ENCODE assay signal across 11 mouse cellular contexts in genomic region chr14:45796665-45797319, GRCm38 (mm10).
DNase-seq lines count a peak whose midpoint lies in the region; TF ChIP-seq lines count a peak whose summit lies in the region.
"Had no signal": no experiment of that assay in that cellular context is flagged by ENCODE, and none has a peak within 500 bp of the region (broad histone marks: within the 10 kb centered on the region; RNA-seq: fewer than 3 reads in every experiment).

No protein-coding gene starts in this region.

- no peaks in the 10 kb centered on the region for H3K27me3 ChIP-seq in cerebellum, adult 2 months (ENCODE audit: control insufficient read depth, insufficient read depth, low read length)
- H3K27me3 ChIP-seq: hindbrain, embryonic 12.5 days; neural tube, embryonic 12.5 days had no signal

- H3K4me1 ChIP-seq in cerebellum, adult 2 months (ENCODE audit: control insufficient read depth, insufficient read depth, low read length), result no peaks in the 10 kb centered on the region
- H3K4me1 ChIP-seq: hindbrain, embryonic 12.5 days; neural tube, embryonic 12.5 days had no signal

- no peak for TF ChIP-seq CTCF in cerebellum, adult 2 months (IDR thresholded peaks at IDR 0.05; ENCODE audit: borderline replicate concordance, insufficient read depth, low read depth, low read length)

- peak; percentile 14 for DNase-seq in layer of hippocampus, adult 9-11 months
- no peak for DNase-seq in layer of hippocampus, adult 9-10 months (ENCODE audit: low spot score)
- DNase-seq in adrenal gland, postnatal 10 days, result peak; percentile 42
- DNase-seq in heart, postnatal 10 days, result peak; percentile 31 to 53
- DNase-seq in lung, postnatal 25 days (ENCODE audit: low spot score), result peak; percentile 46
- no peak for DNase-seq in urinary bladder, postnatal 10 days (ENCODE audit: low spot score)
- no peak for DNase-seq in cerebellum, adult 2 months
- DNase-seq: layer of hippocampus, postnatal 36 days; right cerebral cortex, postnatal 14 days had no signal

- TF ChIP-seq POLR2A in cerebellum, adult 2 months (IDR thresholded peaks at IDR 0.05; ENCODE audit: borderline replicate concordance, insufficient read depth, low read length), result no peak

- H3K4me3 ChIP-seq in cerebellum, adult 2 months (replicated peaks; ENCODE audit: insufficient read depth, low read depth, low read length), result no peak overlapping the region
- H3K4me3 ChIP-seq: hindbrain, embryonic 12.5 days; neural tube, embryonic 12.5 days had no signal

- WGBS in cerebellum, adult 2 months, result 30% methylated on average over 10 of the region's 10 CpGs

- intact Hi-C loops in heart, postnatal 10 days (cut with DNase I), result no loop called here

- no peak overlapping the region for H3K27ac ChIP-seq in cerebellum, adult 2 months (ENCODE audit: insufficient read depth, low read length)
- H3K27ac ChIP-seq: hindbrain, embryonic 12.5 days; neural tube, embryonic 12.5 days had no signal

Comparison
In these comparisons a context has a peak if more than half of its experiments do, and no peak if none do; other contexts are left out.
1. DNase-seq: peak in layer of hippocampus, adult 9-11 months (single experiment), adrenal gland, postnatal 10 days (single experiment), heart, postnatal 10 days (2 of 2) and lung, postnatal 25 days (single experiment); none in layer of hippocampus, adult 9-10 months (single experiment), urinary bladder, postnatal 10 days (single experiment) and cerebellum, adult 2 months (0 of 2).